Mouse (Mus musculus): ENCODE measurements around the gene Trim9. TPM values are rescaled to one million over a fixed set of nuclear protein-coding genes. Genes with fewer than 3 reads are reported as not detected.

The Trim9 gene
- polyA plus RNA-seq, 1 experiment from 2014 or later, result 0.89 TPM

DNA sequence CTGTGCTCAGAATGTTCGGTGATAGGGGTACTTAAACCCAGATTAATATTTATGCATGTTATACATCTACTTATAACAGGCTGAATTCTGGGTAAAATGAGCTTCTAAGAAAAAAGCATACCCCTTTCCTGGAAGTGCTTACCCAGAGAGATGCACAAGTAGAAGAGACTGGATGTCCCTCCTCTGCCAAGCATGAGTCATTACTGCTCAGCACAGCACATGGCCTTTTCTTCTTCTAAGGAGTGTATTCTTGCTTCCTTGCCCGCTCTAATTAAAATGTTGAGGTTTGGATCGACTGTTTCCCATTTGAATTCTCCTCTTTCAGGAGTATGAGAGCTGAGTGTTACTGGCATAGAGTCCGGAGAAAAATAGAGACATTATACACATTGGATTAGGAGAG lies 3.1 kb upstream of the Trim9 start:
- H3K4me1 ChIP-seq, result peaks cover 18% of the 10 kb centered on the region
- ATAC-seq (ENCODE audit: borderline replicate concordance, extremely low read depth, low FRiP score, low TSS enrichment), result no peak
- peaks cover 21% of the 10 kb centered on the region for H3K27me3 ChIP-seq
- WGBS, result 83% methylated on average over 4 of the region's 4 CpGs
- no peak overlapping the region for H3K9ac ChIP-seq
- H3K4me2 ChIP-seq, result no peak overlapping the region
- no peaks in the 10 kb centered on the region for H3K9me3 ChIP-seq
- H3K36me3 ChIP-seq, result no peaks in the 10 kb centered on the region
- no peak overlapping the region for H3K4me3 ChIP-seq
- no peak overlapping the region for H3K27ac ChIP-seq

- H3K27ac ChIP-seq, result no peak overlapping the region
- WGBS, result 69% methylated on average over 6 of the region's 6 CpGs
- no peak overlapping the region for H3K4me3 ChIP-seq
- no peak overlapping the region for H3K9ac ChIP-seq
- H3K36me3 ChIP-seq, result no peaks in the 10 kb centered on the region
- no peak for ATAC-seq (ENCODE audit: borderline replicate concordance, extremely low read depth, low FRiP score, low TSS enrichment)
- no peak overlapping the region for H3K4me2 ChIP-seq
- peaks cover 18% of the 10 kb centered on the region for H3K4me1 ChIP-seq
- peaks cover 28% of the 10 kb centered on the region for H3K27me3 ChIP-seq
- H3K9me3 ChIP-seq, result no peaks in the 10 kb centered on the region
These were observed 2.4 kb upstream of the Trim9 start for GRCm38 (mm10) chr12:70349788-70350187.

GRCm38 (mm10) chr12:70348026-70348425 lies 612 bp upstream of the Trim9 start:
- 11% methylated on average over 8 of the region's 8 CpGs for WGBS
- no peak overlapping the region; the same call in 1 of the 2 replicates for H3K9ac ChIP-seq
- H3K4me3 ChIP-seq, result peak overlapping the region; percentile 59
- peaks cover 18% of the 10 kb centered on the region for H3K4me1 ChIP-seq
- H3K36me3 ChIP-seq, result no peaks in the 10 kb centered on the region
- H3K27me3 ChIP-seq, result peaks cover 35% of the 10 kb centered on the region
- H3K4me2 ChIP-seq, result peak overlapping the region; percentile 85
- no peak for ATAC-seq (ENCODE audit: borderline replicate concordance, extremely low read depth, low FRiP score, low TSS enrichment)
- no peaks in the 10 kb centered on the region for H3K9me3 ChIP-seq
- H3K27ac ChIP-seq, result no peak overlapping the region

- 1% methylated on average over 60 of the region's 60 CpGs for WGBS
- H3K27ac ChIP-seq, result no peak overlapping the region
- H3K27me3 ChIP-seq, result peaks cover 35% of the 10 kb centered on the region
- peak overlapping the region; percentile 59 for H3K4me3 ChIP-seq
- no peaks in the 10 kb centered on the region for H3K9me3 ChIP-seq
- H3K4me1 ChIP-seq, result peaks cover 18% of the 10 kb centered on the region
- no peaks in the 10 kb centered on the region for H3K36me3 ChIP-seq
- ATAC-seq (ENCODE audit: borderline replicate concordance, extremely low read depth, low FRiP score, low TSS enrichment), result peak; percentile 12; the same call in 1 of the 2 replicates
- peak overlapping the region; percentile 85 for H3K4me2 ChIP-seq
- H3K9ac ChIP-seq, result peak overlapping the region; percentile 2; the same call in 1 of the 2 replicates
These were observed 1.0 kb downstream of the Trim9 start for GRCm38 (mm10) chr12:70346139-70347026.

DNA sequence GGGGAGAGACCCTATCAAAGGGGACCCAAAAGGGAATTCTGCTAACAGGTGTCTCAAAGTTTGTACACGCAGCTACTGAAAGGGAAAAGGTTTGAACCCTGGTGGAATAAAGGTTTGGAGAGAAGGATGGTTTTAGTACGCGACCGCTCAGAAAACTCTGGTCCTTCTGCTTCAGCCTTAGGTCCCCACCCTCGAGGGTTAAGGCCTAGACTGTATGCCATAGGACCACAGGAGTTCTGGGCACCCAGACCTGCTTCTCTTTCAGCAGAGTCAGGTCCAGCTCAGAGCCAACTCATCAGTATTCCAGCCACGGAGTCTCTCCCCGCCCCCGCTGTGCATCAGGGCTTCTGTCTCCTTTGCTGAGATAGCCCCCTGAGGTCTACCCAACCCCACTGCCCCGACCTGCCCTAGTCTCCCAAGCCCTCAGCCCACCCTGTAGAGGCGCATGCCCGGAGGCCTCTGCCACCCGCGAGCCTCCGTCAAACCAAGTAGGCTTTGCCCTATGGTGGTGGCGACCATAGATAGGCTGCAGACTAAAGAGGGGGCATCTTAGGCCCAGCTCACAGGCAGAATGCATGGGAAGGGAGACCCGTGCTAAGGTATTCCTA lies 1.8 kb downstream of the Trim9 start:
- Histone ChIP-seq H3K9ac (no peak overlapping the region), H3K4me2 (peak overlapping the region; percentile 85; the same call in 1 of the 2 replicates), H3K27me3 (peaks cover 35% of the 10 kb centered on the region), H3K27ac (no peak overlapping the region), H3K36me3 (no peaks in the 10 kb centered on the region), H3K4me1 (peaks cover 18% of the 10 kb centered on the region), H3K4me3 (peak overlapping the region; percentile 59; the same call in 1 of the 2 replicates), H3K9me3 (no peaks in the 10 kb centered on the region)
- ATAC-seq (ENCODE audit: borderline replicate concordance, extremely low read depth, low FRiP score, low TSS enrichment), result no peak
- 31% methylated on average over 16 of the region's 16 CpGs for WGBS

- ATAC-seq (ENCODE audit: borderline replicate concordance, extremely low read depth, low FRiP score, low TSS enrichment), result no peak
- H3K4me2 ChIP-seq, result no peak overlapping the region
- WGBS, result 44% methylated on average over 5 of the region's 5 CpGs
- H3K4me1 ChIP-seq, result no peaks in the 10 kb centered on the region
- no peak overlapping the region for H3K4me3 ChIP-seq
- H3K27ac ChIP-seq, result no peak overlapping the region
- H3K9me3 ChIP-seq, result no peaks in the 10 kb centered on the region
- no peak overlapping the region for H3K9ac ChIP-seq
- H3K36me3 ChIP-seq, result no peaks in the 10 kb centered on the region
- H3K27me3 ChIP-seq, result no peaks in the 10 kb centered on the region
These were observed 12.2 kb downstream of the Trim9 start for GRCm38 (mm10) chr12:70335176-70335575.

DNA sequence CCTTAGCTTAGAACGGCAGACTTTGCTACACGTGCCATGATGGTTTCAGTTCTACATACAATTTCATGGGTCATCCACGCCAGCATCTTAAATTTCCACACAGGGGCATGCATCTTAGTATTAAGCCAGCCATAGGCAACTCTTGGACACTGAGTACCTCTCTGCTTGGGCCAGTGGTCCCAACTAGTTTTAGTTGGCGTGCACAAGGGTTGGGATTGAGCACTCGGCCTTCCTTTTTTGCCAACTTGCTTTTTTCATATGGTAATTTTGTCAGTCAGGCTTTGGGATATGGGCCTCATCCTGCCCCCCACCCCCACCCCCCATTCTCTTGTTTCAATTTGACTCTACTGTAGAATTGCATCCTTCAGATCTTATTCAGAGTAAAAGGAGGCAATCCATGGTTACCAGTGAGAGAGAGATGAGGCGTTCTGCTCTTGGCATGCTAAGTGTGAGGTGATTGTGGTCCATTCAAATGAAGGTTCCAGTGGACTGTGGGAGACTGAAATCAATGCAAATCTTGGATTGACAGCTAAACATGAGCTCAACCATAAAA lies 14.1 kb downstream of the Trim9 start:
- WGBS, result 84% methylated on average over 6 of the region's 6 CpGs
- ATAC-seq (ENCODE audit: borderline replicate concordance, extremely low read depth, low FRiP score, low TSS enrichment), result no peak
- H3K27ac ChIP-seq, result no peak overlapping the region

DNA sequence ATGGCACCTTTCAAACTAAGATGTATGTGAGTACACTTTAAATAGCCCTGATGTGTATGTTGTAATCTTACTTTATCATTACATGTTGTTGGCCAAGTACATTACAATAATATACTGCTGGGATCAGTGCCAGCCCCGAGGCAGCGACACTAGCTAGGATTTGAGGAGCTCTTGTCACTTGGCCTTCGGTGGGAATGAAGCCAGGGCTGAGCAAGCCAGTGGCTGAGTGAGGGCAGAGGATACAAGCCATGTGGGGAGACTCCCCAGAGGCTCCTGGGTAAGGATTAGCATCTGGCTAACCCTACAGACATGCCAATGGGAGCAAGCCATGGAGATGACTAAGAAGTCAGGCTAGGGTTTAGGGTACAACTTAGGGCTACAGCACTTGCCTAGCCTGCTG lies 18.4 kb downstream of the Trim9 start:
- no peak overlapping the region for H3K4me3 ChIP-seq
- no peak overlapping the region for H3K4me2 ChIP-seq
- H3K9ac ChIP-seq, result no peak overlapping the region
- H3K9me3 ChIP-seq, result no peaks in the 10 kb centered on the region
- no peaks in the 10 kb centered on the region for H3K27me3 ChIP-seq
- no peak overlapping the region for H3K27ac ChIP-seq
- 33% methylated on average over 3 of the region's 3 CpGs for WGBS
- H3K4me1 ChIP-seq, result no peaks in the 10 kb centered on the region
- ATAC-seq (ENCODE audit: borderline replicate concordance, extremely low read depth, low FRiP score, low TSS enrichment), result peak; percentile 86
- no peaks in the 10 kb centered on the region for H3K36me3 ChIP-seq

More for the DNA sequence above, 14.1 kb downstream of the Trim9 start:
- H3K36me3 ChIP-seq, result no peaks in the 10 kb centered on the region
- H3K4me3 ChIP-seq, result no peak overlapping the region
- H3K4me1 ChIP-seq, result no peaks in the 10 kb centered on the region
- no peaks in the 10 kb centered on the region for H3K9me3 ChIP-seq
- no peak overlapping the region for H3K4me2 ChIP-seq
- H3K9ac ChIP-seq, result no peak overlapping the region
- no peaks in the 10 kb centered on the region for H3K27me3 ChIP-seq

DNA sequence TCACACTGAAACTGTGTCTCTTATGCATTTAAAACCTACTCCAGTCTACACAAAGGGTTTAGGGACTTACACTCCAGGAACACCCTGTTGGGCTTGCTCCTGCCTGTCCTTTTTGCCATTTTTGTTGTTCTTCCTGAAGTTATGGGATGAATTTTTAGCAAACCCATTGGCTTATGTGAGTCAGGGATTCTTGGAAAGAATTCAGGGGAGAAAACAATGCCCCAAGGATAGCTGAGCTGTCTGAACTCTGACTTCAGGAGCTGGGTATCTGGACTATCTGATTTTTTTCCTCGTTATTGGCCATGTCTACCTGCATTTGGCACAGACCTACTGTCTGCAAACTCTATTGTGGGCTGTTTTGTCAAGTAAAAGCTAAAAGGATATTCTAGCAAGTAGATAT lies 20.5 kb downstream of the Trim9 start:
- H3K9ac ChIP-seq, result no peak overlapping the region
- 59% methylated on average over 1 of the region's 1 CpGs for WGBS
- no peaks in the 10 kb centered on the region for H3K36me3 ChIP-seq
- ATAC-seq (ENCODE audit: borderline replicate concordance, extremely low read depth, low FRiP score, low TSS enrichment), result no peak
- no peak overlapping the region for H3K4me2 ChIP-seq
- no peaks in the 10 kb centered on the region for H3K4me1 ChIP-seq
- no peaks in the 10 kb centered on the region for H3K27me3 ChIP-seq
- no peaks in the 10 kb centered on the region for H3K9me3 ChIP-seq
- no peak overlapping the region for H3K27ac ChIP-seq
- no peak overlapping the region for H3K4me3 ChIP-seq

- ATAC-seq (ENCODE audit: borderline replicate concordance, extremely low read depth, low FRiP score, low TSS enrichment), result no peak
- no peaks in the 10 kb centered on the region for H3K36me3 ChIP-seq
- no peaks in the 10 kb centered on the region for H3K9me3 ChIP-seq
- H3K4me3 ChIP-seq, result no peak overlapping the region
- no peak overlapping the region for H3K27ac ChIP-seq
- 48% methylated on average over 2 of the region's 2 CpGs for WGBS
- H3K27me3 ChIP-seq, result no peaks in the 10 kb centered on the region
- no peak overlapping the region for H3K9ac ChIP-seq
- H3K4me2 ChIP-seq, result no peak overlapping the region
- H3K4me1 ChIP-seq, result no peaks in the 10 kb centered on the region
These were observed 21.0 kb downstream of the Trim9 start for GRCm38 (mm10) chr12:70326393-70326792.

- ATAC-seq (ENCODE audit: borderline replicate concordance, extremely low read depth, low FRiP score, low TSS enrichment), result no peak
- Histone ChIP-seq H3K27me3 (no peaks in the 10 kb centered on the region), H3K9me3 (no peaks in the 10 kb centered on the region), H3K4me2 (no peak overlapping the region), H3K36me3 (no peaks in the 10 kb centered on the region), H3K4me1 (no peaks in the 10 kb centered on the region), H3K9ac (no peak overlapping the region), H3K4me3 (no peak overlapping the region), H3K27ac (no peak overlapping the region)
- 78% methylated on average over 7 of the region's 7 CpGs for WGBS
These were observed 21.6 kb downstream of the Trim9 start for GRCm38 (mm10) chr12:70325826-70326225.

- 58% methylated on average over 1 of the region's 1 CpGs for WGBS
These were observed 24.6 kb downstream of the Trim9 start for GRCm38 (mm10) chr12:70322790-70323189.

More at GRCm38 (mm10) chr12:70322790-70323189, 24.6 kb downstream of the Trim9 start:
- Histone ChIP-seq H3K4me3 (no peak overlapping the region), H3K27me3 (no peaks in the 10 kb centered on the region), H3K27ac (no peak overlapping the region), H3K4me1 (no peaks in the 10 kb centered on the region), H3K4me2 (no peak overlapping the region), H3K9me3 (no peaks in the 10 kb centered on the region), H3K36me3 (no peaks in the 10 kb centered on the region), H3K9ac (no peak overlapping the region)
- ATAC-seq (ENCODE audit: borderline replicate concordance, extremely low read depth, low FRiP score, low TSS enrichment), result no peak
